Mouse (Mus musculus): Measurements from ENCODE around the gene Fastk. TPM values are rescaled to one million over a fixed set of nuclear protein-coding genes. Genes with fewer than 3 reads are reported as not detected.

Fastk gene
- total RNA-seq, 2 experiments from 2014 or later: 179 to 183 TPM

DNA sequence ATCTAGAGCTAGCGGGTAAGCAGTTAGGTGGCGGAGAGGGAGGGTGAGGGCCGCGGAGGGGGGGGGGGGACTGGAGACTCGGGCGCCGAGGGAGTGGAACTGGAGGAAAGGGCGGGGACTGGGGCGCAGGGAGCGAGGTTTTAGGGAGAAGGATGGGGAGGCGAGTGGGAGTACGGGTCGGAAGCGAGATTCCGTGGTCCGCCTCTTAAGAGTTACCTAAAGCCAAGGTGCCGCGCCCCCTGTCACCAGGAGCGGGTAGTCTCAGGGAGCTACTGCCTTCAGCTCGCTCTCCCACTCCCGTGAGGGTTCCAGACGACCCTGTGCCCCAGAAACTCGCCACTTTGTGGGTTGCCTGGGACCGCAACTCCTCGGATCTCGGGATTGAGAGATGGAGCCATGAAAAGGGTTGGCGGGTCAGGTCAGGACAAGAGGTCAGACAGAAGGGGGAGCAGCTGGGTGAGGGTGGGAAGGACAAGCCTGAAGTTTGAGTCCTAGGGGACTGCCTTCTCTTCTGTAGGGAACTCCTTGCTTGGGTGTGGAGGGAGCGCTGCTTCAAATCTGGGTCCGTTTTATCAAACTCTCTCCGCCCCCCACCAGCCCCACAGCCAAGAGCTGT is 19.6 kb downstream of the Fastk start:
- DNase-seq: peak; percentile 31 to 41
- intact Hi-C loops (cut with DNase I): loop anchor here (2.0 kb wide), 1 partner anchor 17 kb away; no protein-coding TSS in a partner anchor

DNA sequence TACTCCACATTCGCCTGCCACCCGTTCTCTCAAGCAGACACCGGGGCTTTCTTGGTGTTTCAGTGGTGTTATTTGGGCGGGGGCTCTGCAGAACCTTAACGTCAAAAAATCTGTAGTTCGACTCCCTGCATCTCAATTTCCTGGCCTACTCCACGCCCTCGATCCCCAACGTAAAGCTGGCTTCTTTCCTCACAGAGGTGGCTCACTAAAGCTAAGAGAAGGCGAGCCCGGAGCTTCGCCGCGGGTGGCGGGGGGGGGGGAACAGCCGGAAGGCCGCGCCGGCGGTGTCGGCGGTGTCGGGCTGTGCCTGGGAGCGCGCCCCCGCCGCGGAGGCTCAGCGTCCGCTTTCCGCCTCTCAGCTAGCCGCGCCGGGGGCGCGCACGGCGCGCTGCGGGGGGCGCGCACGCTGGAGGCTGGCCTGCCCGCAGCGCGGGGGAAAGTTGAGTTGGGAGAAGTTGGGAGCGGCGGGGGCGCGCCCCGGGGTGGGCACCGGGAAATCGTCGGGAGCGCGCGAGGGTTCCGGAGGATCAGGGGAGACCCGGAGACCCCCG is 20.2 kb downstream of the Fastk start:
- intact Hi-C loops (cut with DNase I): no loop called here
- DNase-seq: peak; percentile 75 to 84

DNA sequence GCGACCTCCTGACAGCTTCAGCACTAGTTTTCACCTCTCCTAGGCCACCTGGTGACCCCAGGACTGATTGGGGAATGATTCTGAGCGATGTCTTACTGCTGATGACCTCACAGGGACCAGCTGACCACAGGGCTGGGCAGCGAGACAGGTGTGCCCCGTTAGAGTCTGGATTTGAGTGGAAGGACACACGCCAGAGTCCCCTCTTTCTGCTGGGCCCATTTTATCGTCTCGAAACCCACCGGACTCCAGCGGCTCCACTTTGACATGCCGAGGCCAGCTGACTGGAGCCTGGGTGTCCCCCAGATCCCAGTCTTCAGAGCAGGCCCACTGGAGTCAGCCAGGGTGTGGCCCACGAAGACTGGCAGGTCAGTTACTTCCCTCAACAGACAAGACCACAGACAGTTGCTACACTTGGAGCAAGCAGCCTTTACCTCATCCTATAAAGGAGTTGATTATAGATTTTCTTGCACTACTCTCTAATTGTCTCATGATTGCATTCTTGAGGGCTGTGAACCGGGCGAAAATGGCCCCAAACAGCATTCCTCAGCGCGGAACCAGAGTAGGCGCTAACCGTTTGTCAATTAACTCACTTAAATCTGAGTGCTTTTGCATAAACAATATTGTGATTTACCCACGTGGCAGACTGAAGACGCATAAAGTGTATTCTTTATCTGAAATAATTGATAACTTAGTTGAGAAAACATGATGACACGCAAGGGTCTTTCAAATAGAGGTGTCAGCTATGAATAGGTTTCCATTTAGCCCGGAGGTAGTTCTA is 20.9 kb downstream of the Fastk start:
- DNase-seq: no peak
- intact Hi-C loops (cut with DNase I): no loop called here

DNA sequence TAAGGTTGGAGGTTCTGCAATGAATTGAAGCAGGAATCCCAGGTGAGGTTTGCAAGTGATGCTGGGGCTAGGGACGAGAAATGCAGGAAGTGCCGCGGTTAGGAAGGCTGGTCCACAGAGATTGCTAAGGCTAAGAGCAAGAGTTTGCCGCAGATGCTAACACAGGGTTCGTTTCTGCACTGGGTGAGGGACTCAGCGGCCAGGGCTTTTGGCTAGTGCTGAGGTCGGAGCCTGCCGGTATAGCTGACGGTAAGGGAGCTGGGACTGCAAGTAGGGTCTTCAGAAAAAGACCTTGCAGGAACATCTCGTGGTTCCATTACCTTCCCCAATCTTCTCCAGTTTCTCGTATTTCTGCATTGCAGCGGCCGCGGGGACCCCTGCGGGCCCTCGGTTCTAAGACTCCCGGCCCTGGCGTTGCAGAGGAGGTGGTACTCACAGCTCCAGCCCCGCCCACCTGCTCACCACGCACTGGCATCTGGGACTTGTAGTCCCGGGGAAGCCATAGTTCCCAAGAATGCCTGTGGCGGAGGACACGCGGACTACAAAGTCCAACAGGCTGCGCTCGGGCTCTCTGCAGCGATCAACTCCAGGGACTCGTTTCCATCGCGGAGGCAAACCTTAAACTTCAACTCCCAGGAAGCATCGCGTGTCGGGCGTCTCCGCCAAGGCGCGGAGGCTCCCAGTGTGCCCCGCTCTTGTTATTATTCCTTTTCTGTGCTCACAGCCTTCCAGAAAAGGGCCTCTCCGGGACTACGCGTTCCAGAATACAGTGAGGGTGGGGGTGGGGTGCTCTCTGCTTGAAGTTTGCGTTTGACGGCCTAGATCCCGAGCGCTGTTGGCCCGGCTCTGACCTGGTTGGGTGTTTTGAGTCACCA is 21.7 kb downstream of the Fastk start, which contains the start of the genes Cdk5 and Slc4a2:
Gene Cdk5, minus strand, starts transcription at position 402 of the 875 bp plus-strand sequence.
Gene Slc4a2, plus strand, starts transcription at position 709 of the 875 bp plus-strand sequence.
- peak; percentile 95 to 98 for DNase-seq
- intact Hi-C loops (cut with DNase I): no loop called here

DNA sequence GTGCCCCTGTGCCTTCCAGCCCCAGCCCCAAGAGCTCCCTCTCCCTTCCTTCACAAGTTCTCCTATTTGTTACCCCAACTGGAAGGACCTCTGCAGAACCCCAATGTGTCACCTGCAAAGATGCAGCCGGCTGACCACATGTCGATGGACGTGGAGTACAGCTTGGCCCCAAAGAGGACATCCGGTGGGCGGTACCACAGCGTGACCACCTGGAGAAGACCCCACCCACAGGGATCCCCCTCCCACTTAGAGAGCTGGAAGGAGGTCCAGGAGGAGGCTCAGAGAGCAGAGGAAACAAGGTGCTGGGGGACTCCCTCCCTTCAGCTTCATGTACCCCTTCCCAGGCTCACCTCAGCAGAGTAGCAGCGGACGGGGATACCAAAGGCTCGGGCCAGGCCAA is 24.7 kb downstream of the Fastk start:
- intact Hi-C loops (cut with DNase I): no loop called here
- DNase-seq: no peak

DNA sequence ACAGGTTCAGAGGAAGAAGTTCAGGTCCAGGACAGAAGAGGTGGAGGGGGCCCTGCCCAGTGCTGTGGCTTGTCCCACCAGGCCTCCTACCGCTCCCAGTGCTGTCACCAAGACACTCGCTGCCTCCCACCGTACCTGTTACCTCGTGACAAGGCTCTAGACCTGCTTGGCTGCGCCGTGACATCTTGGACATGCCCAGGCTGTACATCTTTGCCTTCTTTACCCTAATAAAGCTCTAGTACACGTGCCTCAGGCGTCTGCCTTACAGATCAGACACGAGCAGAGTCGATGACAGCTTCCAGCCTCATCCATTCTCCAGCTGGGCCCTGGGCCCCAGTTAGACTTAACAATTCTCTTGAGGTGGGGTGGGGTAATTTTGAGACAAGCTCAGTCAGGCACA is 27.5 kb downstream of the Fastk start:
- no peak for DNase-seq
- intact Hi-C loops (cut with DNase I): no loop called here

DNA sequence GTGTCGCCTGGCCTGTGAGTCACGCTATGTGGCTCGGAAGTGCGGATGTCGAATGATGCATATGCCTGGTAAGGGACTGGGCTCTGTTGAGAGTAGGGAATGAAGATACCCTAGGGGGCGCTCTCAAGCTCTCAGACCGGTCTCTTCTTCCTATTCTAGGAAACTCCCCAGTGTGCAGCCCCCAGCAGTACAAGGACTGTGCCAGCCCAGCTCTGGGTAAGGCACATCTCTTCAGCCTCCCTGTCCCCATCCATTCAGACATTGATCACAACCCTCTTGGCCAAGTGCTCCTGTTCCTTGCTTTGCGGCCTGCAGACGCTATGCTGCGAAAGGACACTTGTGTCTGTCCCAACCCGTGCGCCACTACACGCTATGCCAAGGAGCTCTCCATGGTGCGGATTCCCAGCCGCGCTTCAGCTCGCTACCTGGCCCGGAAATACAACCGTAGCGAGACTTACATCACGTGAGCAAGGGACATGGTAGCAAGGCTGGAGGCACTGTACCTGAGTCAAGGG is 28.8 kb downstream of the Fastk start:
- intact Hi-C loops (cut with DNase I): loop anchor here (1.0 kb wide), 1 partner anchor 54 kb away; no protein-coding TSS in a partner anchor
- DNase-seq: peak; percentile 45 to 60

DNA sequence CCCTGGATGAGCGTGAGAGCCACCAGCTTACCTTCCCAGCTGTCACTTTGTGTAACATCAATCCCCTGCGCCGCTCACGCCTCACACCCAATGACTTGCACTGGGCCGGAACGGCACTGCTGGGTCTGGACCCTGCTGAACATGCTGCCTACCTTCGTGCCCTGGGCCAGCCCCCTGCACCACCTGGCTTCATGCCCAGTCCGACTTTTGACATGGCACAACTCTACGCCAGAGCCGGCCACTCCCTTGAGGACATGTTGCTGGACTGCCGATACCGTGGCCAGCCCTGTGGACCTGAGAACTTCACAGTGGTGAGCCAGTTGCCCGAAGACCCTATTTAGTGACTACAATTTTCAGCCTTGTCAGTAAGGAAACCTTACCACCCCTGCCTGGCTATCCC is 31.1 kb downstream of the Fastk start:
- DNase-seq: peak in 1 of 2 experiments; percentile 34
- intact Hi-C loops (cut with DNase I): no loop called here

DNA sequence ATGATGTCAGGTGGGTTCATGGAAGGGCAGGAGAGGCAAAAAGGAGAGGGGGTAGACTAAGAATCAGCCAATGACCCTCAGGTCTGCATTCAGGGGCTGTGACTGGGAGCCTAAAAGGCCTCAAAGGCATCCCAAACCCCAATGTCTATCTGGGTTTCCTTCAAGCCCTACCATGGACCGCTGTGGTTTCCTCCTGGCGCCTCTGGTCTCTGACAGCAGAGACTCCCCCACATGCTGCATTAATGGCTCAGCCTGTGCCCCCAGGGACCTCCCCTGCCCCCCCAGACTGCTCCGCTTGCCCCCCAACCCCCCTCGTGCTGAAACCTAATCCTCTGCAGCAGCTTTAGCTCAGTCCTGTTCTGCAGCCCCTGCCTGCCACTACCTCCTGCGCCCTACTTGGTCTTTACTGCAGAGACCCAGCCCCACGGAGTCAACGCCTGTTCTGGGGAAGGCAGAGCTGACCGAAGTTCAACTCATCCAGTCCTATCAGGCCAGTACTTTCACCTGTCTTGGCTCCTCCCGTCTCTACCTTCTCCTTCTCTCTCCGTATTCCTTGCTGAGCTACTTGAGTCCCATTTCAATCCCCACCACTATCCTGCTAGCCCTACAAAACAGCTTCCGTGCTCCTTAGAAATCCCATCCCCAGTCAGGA is 31.9 kb downstream of the Fastk start, which contains the start of gene Asic3:
Gene Asic3, plus strand, starts transcription at position 351 of the 652 bp plus-strand sequence.
- no peak for DNase-seq
- intact Hi-C loops (cut with DNase I): no loop called here

DNA sequence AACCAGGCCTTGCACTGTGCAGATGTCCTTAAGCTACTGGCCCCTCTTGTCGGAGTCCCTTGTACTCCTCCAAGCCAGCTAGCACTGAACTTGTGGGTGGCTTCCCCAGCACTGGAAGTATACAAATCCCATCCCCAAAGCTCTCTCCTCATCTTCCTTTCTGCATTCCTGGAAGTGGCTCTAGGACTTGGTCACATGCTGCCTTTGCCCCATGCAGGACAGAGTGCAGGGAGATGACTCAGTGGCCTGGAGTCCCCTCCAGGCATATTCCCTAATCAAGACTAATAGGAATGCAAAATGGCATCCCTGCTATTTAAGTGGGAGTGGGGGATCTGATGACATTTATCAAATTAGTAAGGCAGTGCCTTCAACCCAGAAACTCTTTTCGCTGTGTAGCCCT is 33.0 kb downstream of the Fastk start:
- intact Hi-C loops (cut with DNase I): no loop called here
- DNase-seq: no peak

DNA sequence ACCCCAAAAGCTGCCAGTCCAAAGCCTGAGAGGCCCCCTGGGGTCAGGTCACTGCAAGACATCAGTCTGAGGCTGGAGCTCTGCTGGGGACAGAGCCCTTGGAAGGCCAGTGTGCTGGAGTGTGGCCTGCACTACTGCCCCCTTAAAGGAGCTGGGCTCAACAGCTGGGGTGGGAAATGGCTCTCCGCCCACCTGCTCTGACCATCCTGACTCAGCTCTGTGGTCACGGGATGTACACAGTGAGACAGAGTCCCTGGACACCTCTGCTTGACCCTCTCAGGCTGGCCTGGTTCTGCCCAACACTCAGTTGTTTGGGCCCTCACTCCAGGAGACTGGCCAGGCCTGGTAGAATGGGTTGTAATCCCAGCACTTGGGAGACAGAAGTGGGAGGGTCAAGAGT is 35.6 kb downstream of the Fastk start:
- intact Hi-C loops (cut with DNase I): no loop called here
- DNase-seq: no peak

DNA sequence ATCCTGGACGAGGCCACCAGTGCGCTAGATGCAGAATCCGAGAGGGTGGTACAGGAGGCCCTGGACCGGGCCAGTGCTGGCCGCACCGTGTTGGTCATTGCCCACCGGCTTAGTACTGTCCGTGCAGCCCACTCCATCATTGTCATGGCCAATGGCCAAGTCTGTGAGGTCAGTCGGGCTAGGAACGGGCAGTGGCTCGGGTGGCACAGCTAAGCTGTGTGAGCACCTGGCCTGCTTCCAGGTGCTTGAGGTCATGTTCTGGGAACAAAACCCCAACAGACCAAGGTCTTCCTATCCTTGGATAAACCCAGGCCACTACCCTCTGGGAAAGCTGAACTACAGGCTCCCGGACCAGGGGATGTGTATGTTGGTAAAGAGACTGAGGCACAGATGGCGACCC is 36.4 kb downstream of the Fastk start:
- DNase-seq: no peak
- intact Hi-C loops (cut with DNase I): no loop called here

DNA sequence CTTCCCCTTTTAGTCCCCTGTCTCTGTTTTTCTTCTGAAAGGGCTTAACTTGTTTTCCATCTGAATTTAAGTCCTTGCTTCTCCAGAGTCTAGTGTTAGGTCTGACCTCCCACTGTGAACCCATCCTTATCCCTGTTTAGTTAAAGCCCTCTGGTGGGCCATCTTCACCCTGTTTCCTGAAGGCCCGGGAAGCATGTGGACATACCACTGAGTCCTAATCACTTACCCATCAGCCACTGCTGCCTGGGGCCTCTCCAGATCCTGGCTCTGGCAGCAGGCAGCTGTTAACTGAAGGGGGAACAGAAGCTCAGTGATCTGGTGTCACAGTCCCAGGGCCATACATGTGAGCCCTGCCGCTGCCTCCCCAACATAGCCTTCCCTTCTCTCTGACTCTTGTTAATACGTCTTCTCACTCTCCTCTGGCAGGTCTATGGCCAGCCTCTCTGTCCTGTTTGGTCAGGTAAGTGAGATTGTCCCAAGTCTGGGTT is 39.7 kb downstream of the Fastk start:
- intact Hi-C loops (cut with DNase I): no loop called here
- DNase-seq: no peak

DNA sequence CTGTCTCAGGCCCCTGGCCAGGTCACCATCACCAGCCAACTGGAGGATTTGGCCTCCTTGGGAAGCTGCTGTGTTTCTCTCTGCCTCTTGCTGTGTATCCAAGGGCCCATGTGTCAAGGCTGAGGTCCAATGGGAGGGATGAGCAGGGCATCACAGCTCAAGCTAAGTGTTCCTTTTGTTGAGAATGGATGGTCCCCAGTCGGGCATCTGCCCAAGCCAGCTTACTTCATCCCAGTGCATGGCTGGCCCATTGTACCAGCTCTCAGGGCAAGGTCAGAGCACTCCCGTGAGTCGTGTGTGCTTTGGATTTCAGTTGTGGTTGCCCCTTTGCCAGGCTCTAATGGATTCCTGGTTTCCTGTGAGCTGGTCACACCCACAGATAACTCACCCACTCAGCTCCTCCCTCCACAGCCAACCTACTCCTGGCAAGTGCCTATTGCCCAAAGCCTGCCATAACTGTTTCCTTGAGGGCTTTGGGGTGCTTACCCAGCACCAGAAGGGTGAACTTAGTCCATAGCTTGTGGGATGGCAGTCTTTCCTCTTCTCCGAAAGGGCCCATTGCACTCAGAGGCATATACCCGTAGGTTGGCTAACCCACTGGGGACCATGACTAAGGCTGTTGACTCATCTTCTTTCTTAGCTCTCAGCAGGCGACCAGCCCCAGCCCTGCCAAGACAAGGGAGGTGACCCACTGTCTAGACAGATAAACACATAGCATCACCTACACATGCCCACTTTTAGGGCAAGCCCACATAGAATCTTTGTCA is 40.3 kb downstream of the Fastk start:
- intact Hi-C loops (cut with DNase I): no loop called here

DNA sequence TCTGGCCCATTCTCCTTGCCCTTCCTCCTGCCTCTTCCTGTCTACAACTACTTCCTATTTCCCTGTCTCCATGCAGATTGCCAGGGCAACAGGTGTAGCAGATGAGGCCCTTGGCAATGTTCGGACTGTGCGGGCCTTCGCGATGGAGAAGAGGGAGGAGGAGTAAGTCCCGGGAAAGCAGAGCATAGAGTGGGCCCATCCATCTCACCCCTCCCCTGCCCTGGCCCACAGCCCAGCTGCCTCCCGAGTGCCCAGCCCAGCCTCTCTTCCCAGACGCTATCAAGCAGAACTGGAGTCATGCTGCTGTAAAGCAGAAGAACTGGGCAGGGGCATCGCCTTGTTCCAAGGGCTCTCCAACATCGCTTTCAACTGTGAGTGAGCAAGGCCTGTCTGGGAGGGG is 43.1 kb downstream of the Fastk start:
- intact Hi-C loops (cut with DNase I): no loop called here
- DNase-seq: no peak

More for the DNA sequence above, 40.3 kb downstream of the Fastk start:
- no peak for DNase-seq

DNA sequence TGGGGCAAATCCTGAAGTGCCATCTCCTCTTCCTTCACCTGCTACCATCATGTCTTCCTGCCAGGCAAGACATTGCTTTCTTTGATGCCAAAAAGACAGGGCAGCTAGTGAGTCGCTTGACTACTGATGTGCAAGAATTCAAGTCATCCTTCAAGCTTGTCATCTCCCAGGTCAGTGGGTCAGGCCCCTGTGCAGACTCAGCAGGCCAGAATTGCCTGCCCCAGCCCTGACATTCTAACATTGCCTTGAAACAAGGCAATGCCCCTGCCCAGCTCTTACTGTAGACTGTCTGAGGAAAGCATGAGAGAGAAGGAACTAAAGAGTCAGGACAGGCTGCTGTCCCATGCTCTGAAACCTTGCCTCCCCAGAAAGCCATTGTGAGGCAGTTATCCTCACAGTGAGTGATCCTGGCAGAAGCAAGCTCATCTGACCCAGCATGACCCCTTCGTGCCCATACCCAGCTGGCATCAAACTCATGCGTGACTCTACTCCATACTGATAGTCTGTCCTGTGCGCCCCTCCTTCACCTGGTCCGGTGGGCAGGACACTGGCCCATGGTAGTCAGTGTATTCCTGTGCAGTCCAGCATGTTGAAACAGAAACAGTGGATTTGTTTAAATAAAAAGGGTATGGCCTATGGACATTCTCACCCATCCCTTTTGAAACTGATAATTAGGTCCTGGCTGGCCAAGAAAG is 44.0 kb downstream of the Fastk start:
- intact Hi-C loops (cut with DNase I): no loop called here
- no peak for DNase-seq

DNA sequence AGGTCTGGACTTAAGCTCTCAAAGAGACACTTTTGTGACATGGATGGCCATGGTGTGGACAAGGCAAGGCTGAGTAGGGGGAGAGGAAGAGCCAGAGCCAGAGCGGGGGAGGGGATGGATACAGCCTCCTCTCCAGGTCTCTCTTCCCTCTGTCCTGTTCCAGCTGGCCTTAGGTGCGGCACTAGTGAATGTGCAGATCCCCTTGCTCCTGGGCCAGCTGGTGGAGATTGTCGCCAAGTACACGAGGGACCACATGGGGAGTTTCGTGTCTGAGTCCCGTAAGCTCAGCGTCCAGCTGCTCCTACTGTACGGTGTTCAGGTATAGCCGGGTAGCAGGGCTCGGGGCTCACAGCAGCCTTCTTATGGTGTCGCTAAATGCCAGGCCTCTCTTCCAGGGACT is 44.7 kb downstream of the Fastk start:
- no peak for DNase-seq
- intact Hi-C loops (cut with DNase I): no loop called here

DNA sequence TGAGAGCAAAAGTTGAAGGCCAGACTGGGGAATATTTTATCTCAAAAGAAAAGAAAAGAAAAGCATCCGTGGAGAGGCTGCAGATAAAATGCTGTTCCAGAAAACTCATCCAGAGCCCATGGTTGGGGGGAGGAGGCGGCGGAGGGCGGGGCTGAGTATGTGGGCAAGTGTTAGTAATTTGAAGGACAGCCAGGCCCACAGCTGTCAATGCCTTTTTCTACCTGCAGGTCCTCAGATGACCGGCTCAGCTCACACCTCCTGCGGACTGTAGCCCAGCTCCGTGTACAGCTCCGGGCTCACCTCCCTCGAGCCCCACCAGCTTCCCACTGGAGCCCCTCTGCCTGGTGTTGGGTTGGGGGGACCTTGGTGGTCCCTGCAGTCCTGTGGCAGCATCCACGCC is 45.4 kb downstream of the Fastk start:
- no peak for DNase-seq
- intact Hi-C loops (cut with DNase I): no loop called here
